Mouse (Mus musculus) stomach, embryonic 14.5 days (tissue): Measurements from ENCODE around the gene Olfr806. TPM values are rescaled to one million over a fixed set of nuclear protein-coding genes. Genes with fewer than 3 reads are reported as not detected.

Experiments used
- ATAC-seq: fragments of 200-750 bp; cut with Nextera tagmentation; 2 replicates; pipeline ENCODE4 v1.8.0; 2017; ENCODE audit warnings: low read depth, moderate TSS enrichment; ENCODE audit not compliant: insufficient number of reproducible peaks, insufficient read depth, low FRiP score
- H3K27ac ChIP-seq: fragments of 300-500 bp; sonication (generic); 2 replicates; pipeline ENCODE4 v1.5.1; 2014; ENCODE audit warnings: mild to moderate bottlenecking, low read length, moderate library complexity, mixed read lengths
- H3K27me3 ChIP-seq: fragments of 300-500 bp; sonication (generic); 2 replicates; pipeline ENCODE4 v1.6.1; 2014; ENCODE audit warnings: low read length, control low read depth, mixed read lengths; ENCODE audit not compliant: control insufficient read depth, insufficient read depth
- H3K36me3 ChIP-seq: fragments of 300-500 bp; sonication (generic); 2 replicates; pipeline ENCODE4 v1.6.1; 2014; ENCODE audit warnings: mild to moderate bottlenecking, control low read depth, low read length, moderate library complexity, mixed read lengths; ENCODE audit not compliant: control insufficient read depth, insufficient read depth
- H3K4me1 ChIP-seq: fragments of 300-500 bp; sonication (generic); 2 replicates; pipeline ENCODE4 v1.6.1; 2014; ENCODE audit warnings: low read length, control low read depth, mixed read lengths; ENCODE audit not compliant: control insufficient read depth, insufficient read depth
- H3K4me2 ChIP-seq: fragments of 300-500 bp; sonication (generic); replicated peaks from 2 replicates; pipeline ENCODE4 v1.6.1; 2014; ENCODE audit warnings: low read depth, low read length, control low read depth
- H3K4me3 ChIP-seq: fragments of 300-500 bp; sonication (generic); 2 replicates; pipeline ENCODE4 v1.5.1; 2014; ENCODE audit warnings: low read depth, low read length, control low read depth
- H3K9ac ChIP-seq: fragments of 300-500 bp; sonication (generic); replicated peaks from 2 replicates; pipeline ENCODE4 v1.6.1; 2014; ENCODE audit warnings: low read depth, mild to moderate bottlenecking, control low read depth, low read length, moderate library complexity, mixed read lengths
- H3K9me3 ChIP-seq: fragments of 300-500 bp; sonication (generic); 2 replicates; pipeline ENCODE4 v1.6.1; 2016; ENCODE audit warnings: low read depth, low read length, control low read depth; ENCODE audit not compliant: control insufficient read depth
- WGBS: fragments of 180-500 bp; shearing (Covaris S2); extraction: QIAGEN DNeasy Blood & Tissue Kit; methylation state at CpG from one replicate; pipeline ENCODE4 v1.1.7; 2014; 5-methylcytosine and 5-hydroxymethylcytosine counted together
- polyA plus RNA-seq: library from polyadenylated mRNA; unstranded; fragments of >200 nt; fragmentation: Nextera tagmentation; extraction: Ambion mirVana; gene quantifications from 2 replicates; pipeline ENCODE4 v1.2.1, GENCODE M21; 2014

Gene Olfr806
- not detected in 2 replicates for polyA plus RNA-seq

DNA sequence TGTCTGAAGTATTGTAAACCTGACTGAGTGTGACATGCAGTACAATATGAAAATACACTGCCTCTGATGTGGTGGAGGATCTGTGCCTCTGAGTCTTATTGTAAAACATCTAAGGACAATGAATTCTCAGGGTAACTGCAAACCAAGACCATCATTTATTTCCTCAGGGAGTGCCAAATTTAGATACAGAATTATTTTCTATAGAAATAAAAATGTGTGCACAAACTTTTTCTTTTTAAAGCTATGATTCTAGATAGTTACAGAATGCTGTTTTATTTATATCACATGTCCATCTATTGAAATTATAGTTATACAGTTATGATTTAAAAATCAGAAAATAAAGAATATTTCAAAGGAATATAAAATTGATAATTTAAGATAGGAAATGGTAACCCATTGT is at the start of gene Olfr806:
Gene Olfr806 (minus strand): TSS at position 101 of the 400 bp plus-strand sequence.
- no peaks in the 10 kb centered on the region for H3K27me3 ChIP-seq
- H3K9me3 ChIP-seq = no peaks in the 10 kb centered on the region
- no peak within 1 kb of the TSS for H3K4me3 ChIP-seq
- ATAC-seq = no peak
- no peaks in the 10 kb centered on the region for H3K4me1 ChIP-seq
- no peak within 1 kb of the TSS for H3K4me2 ChIP-seq
- H3K27ac ChIP-seq = no peak within 1 kb of the TSS
- H3K36me3 ChIP-seq = no peaks in the 10 kb centered on the region
- no peak within 1 kb of the TSS for H3K9ac ChIP-seq

- Histone ChIP-seq H3K4me1 (no peaks in the 10 kb centered on the region), H3K36me3 (no peaks in the 10 kb centered on the region), H3K9ac (no peak overlapping the region), H3K27me3 (no peaks in the 10 kb centered on the region), H3K4me2 (no peak overlapping the region), H3K9me3 (no peaks in the 10 kb centered on the region), H3K4me3 (no peak overlapping the region), H3K27ac (no peak overlapping the region)
- no peak for ATAC-seq
Measured at GRCm38 (mm10) chr10:129778123-129778522, 36.4 kb upstream of the Olfr806 start.

DNA sequence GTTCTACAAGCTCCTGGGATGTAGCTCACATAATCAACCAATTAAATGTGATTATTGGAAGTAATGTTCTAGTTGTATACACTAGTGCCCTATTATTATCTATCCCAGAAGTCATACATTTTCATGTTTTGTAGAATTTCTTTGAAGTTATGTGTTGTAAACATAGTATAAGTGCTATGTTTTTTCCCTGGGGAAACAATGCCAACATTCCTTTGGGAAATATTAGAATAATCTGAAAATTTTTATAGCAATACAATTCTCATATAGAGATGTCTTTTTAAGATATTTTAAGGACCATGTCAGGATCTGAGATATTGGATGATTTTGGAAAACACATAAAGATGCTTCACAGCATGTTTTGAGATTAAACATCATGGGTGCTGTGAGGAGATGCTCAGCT is 32.6 kb upstream of the Olfr806 start, which contains the start of gene Olfr809:
Gene Olfr809 (plus strand): TSS at position 301 of the 400 bp plus-strand sequence.
- no peaks in the 10 kb centered on the region for H3K4me1 ChIP-seq
- no peak within 1 kb of the TSS for H3K27ac ChIP-seq
- H3K27me3 ChIP-seq = no peaks in the 10 kb centered on the region
- ATAC-seq = no peak
- H3K4me2 ChIP-seq = no peak within 1 kb of the TSS
- H3K9ac ChIP-seq = no peak within 1 kb of the TSS
- H3K36me3 ChIP-seq = no peaks in the 10 kb centered on the region
- H3K9me3 ChIP-seq = no peaks in the 10 kb centered on the region
- H3K4me3 ChIP-seq = no peak within 1 kb of the TSS

DNA sequence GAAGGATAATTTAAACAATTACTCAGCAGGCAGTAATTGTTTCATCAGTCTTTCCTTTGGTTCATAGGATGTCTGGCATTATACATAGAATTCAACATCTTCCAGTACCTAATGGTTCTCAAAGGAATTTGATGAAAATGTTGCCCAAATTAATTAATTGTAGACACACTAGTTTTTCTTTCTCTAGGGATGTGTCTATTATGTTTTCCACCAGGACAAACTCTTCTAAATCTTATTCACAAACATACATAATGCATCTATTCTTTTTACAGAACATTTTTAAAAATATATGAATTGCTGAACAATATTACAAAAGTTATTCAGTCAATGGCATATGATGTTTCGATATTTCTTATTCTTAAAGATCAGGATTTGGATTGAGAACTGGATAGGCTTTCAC is 23.5 kb upstream of the Olfr806 start, which contains the start of gene Olfr808:
Gene Olfr808 (plus strand): TSS at position 301 of the 400 bp plus-strand sequence.
- no peaks in the 10 kb centered on the region for H3K36me3 ChIP-seq
- no peak within 1 kb of the TSS for H3K4me2 ChIP-seq
- H3K27ac ChIP-seq = no peak within 1 kb of the TSS
- H3K9me3 ChIP-seq = no peaks in the 10 kb centered on the region
- H3K9ac ChIP-seq = no peak within 1 kb of the TSS
- 87% methylated on average over 1 of the region's 1 CpGs for WGBS
- no peak within 1 kb of the TSS for H3K4me3 ChIP-seq
- no peaks in the 10 kb centered on the region for H3K4me1 ChIP-seq
- ATAC-seq = no peak
- no peaks in the 10 kb centered on the region for H3K27me3 ChIP-seq

DNA sequence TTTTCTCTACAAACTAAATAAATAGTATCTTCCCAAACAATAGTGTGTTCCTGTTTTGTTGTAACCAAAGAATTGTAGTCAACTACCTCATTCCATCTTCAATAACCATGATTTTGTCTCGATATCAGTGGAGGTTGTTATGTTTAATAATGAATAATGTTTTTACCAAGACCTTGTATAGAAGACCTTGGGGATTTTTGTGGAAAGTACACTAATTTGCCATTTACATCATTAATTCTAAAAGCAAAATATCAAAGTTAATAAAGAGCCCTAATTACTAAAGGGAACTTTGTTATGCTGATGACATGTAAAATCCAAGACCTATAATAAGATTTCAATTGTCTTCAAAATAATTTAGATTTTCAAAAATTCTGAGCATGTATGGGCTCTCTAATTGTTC is 16.0 kb upstream of the Olfr806 start, which contains the start of gene Olfr807:
Gene Olfr807 (minus strand): TSS at position 101 of the 400 bp plus-strand sequence.
- ATAC-seq = no peak
- Histone ChIP-seq H3K4me1 (no peaks in the 10 kb centered on the region), H3K4me3 (no peak within 1 kb of the TSS), H3K9me3 (no peaks in the 10 kb centered on the region), H3K9ac (no peak within 1 kb of the TSS), H3K4me2 (no peak within 1 kb of the TSS), H3K27ac (no peak within 1 kb of the TSS), H3K27me3 (no peaks in the 10 kb centered on the region), H3K36me3 (no peaks in the 10 kb centered on the region)
- WGBS = 87% methylated on average over 1 of the region's 1 CpGs

DNA sequence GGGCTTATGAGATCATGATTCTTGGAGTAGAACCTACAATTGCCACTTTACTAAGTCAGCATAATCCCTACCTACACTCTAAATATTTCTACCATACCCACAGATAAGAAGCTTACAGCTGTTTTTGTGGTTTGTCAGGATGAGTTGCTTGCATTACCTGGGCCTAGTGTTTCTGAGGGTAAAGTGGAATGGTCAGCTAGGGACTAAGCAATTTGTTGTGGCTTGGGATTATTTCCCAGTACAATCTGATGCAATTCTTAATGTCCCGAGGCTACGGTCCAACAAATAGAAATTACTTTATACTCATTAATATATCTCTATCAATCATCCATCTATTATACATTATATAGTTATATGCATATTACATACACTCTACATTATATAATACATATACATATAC is 12.4 kb downstream of the Olfr806 start, which contains the start of gene Olfr805:
Gene Olfr805 (minus strand): TSS at position 101 of the 400 bp plus-strand sequence.
- Histone ChIP-seq H3K9ac (no peak within 1 kb of the TSS), H3K4me3 (no peak within 1 kb of the TSS), H3K4me2 (no peak within 1 kb of the TSS), H3K27ac (no peak within 1 kb of the TSS), H3K27me3 (no peaks in the 10 kb centered on the region), H3K36me3 (no peaks in the 10 kb centered on the region), H3K4me1 (no peaks in the 10 kb centered on the region), H3K9me3 (no peaks in the 10 kb centered on the region)
- no peak for ATAC-seq
- 90% methylated on average over 2 of the region's 2 CpGs for WGBS

DNA sequence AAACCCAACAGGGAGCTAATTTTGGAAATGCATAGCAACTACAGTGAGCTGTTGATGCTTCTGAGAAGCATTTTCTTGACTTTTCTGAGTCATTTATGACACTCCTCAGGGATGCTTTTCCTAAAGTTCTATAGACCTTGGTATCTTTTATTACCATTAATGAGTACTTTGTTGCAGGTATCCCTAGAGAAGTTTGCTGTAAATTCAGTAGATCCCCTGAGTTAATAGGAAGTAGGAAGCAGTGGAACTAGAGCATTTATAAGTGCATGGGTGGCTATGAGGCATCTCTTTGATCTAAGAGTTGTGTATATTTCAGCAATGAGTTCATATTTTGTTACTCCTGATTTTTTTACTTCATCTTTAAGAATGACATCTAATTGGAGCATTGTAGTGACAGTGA is 38.8 kb downstream of the Olfr806 start, which contains the start of gene Olfr804:
Gene Olfr804 (plus strand): TSS at position 301 of the 400 bp plus-strand sequence.
- Histone ChIP-seq H3K27ac (no peak within 1 kb of the TSS), H3K4me3 (no peak within 1 kb of the TSS), H3K4me1 (no peaks in the 10 kb centered on the region), H3K36me3 (no peaks in the 10 kb centered on the region), H3K4me2 (no peak within 1 kb of the TSS), H3K9me3 (no peaks in the 10 kb centered on the region), H3K27me3 (no peaks in the 10 kb centered on the region), H3K9ac (no peak within 1 kb of the TSS)
- ATAC-seq = no peak

- 81% methylated on average over 2 of the region's 2 CpGs for WGBS
- Histone ChIP-seq H3K4me3 (no peak within 1 kb of the TSS), H3K9ac (no peak within 1 kb of the TSS), H3K4me2 (no peak within 1 kb of the TSS), H3K27ac (no peak within 1 kb of the TSS), H3K4me1 (no peaks in the 10 kb centered on the region), H3K9me3 (no peaks in the 10 kb centered on the region), H3K36me3 (no peaks in the 10 kb centered on the region), H3K27me3 (no peaks in the 10 kb centered on the region)
- ATAC-seq = no peak
Measured at GRCm38 (mm10) chr10:129694186-129694585, 47.5 kb downstream of the Olfr806 start, which contains the start of gene Olfr803. TSS of gene Olfr803 (minus strand) at chr10:129694286.

GRCm38 (mm10) chr10:129688069-129688468 is 53.7 kb downstream of the Olfr806 start, which contains the start of gene Olfr802:
TSS of gene Olfr802 (minus strand) at chr10:129688169.
- Histone ChIP-seq H3K36me3 (no peaks in the 10 kb centered on the region), H3K4me3 (no peak within 1 kb of the TSS), H3K4me2 (no peak within 1 kb of the TSS), H3K27ac (no peak within 1 kb of the TSS), H3K4me1 (no peaks in the 10 kb centered on the region), H3K27me3 (no peaks in the 10 kb centered on the region), H3K9me3 (no peaks in the 10 kb centered on the region), H3K9ac (no peak within 1 kb of the TSS)
- no peak for ATAC-seq
- 39% methylated on average over 1 of the region's 1 CpGs for WGBS
